Mouse (Mus musculus): ENCODE measurements around the gene Pecam1. TPM values are rescaled to one million over a fixed set of nuclear protein-coding genes. Genes with fewer than 3 reads are reported as not detected.

Pecam1 gene
- polyA plus RNA-seq, 1 experiment from 2014 or later, result 12.4 TPM

DNA sequence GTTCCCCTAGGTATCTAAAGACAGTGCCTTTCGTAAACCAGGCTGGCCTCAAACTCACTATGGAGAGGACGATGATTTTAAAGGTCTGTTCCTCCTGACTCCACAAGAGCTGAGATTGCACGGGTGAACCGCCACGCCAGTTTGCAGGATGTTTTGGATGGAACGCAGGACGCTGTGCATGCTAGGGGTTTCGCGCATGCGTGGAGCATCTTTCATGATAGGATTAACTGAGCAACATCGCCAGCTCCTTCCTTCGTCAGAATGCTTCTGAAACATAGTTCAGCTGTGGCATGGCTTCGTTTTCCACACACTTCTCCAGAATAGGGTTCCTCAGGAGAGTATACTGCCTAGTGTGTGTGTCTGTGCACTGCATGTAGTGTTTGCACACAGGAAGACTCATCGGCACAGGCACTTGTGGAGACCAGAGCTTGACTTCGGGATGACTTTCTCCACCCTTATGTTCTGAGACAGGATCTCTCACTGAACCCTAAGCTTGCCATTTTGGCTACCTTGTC is 26.8 kb downstream of the Pecam1 start:
- H3K9me3 ChIP-seq (replicated peaks), result no peaks in the 10 kb centered on the region
- no peaks in the 10 kb centered on the region for H3K36me3 ChIP-seq (ENCODE audit: poor library complexity, severe bottlenecking)
- no peak overlapping the region for H3K4me2 ChIP-seq
- no peak for ATAC-seq
- WGBS, result 83% methylated on average over 15 of the region's 15 CpGs
- H3K4me3 ChIP-seq, result no peak overlapping the region
- no peak overlapping the region for H3K9ac ChIP-seq
- H3K27me3 ChIP-seq, result no peaks in the 10 kb centered on the region
- peaks cover 8% of the 10 kb centered on the region; the same call in 1 of the 2 replicates for H3K4me1 ChIP-seq
- no peak overlapping the region for H3K27ac ChIP-seq

DNA sequence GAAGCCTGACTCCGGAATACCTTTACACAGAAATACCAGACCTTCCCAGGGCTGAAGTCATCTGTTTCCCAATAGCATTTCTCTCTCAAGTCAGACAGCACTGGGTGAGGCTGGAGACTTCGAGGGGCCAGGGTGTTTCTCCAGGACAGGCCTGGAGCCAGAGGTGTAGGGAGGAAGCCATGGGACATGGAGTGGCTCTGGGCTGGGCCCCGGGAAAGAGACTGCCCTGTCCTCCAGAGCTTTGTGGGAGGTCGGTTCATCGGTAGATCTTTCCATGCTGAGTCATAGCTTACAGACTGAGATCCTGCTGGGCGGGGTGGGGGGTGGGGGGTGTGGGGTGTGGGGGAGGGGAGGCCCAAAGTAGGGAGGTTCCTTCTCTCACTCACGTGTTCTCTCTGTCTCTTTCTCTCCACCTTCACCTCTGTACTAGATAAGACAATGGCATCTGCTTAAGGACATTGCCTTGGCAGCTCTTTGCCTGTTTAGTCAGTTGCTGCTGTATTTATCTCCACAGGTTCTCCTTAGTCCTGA is 27.5 kb downstream of the Pecam1 start:
- H3K9me3 ChIP-seq (replicated peaks), result no peaks in the 10 kb centered on the region
- H3K27me3 ChIP-seq, result no peaks in the 10 kb centered on the region
- H3K4me3 ChIP-seq, result no peak overlapping the region
- ATAC-seq, result no peak
- no peak overlapping the region for H3K27ac ChIP-seq
- H3K36me3 ChIP-seq (ENCODE audit: poor library complexity, severe bottlenecking), result no peaks in the 10 kb centered on the region
- WGBS, result 30% methylated on average over 7 of the region's 7 CpGs
- 0 out of 2 replicates have a peak, but pooled peaks cover under 1% of the 10 kb centered on the region for H3K4me1 ChIP-seq
- H3K4me2 ChIP-seq, result no peak overlapping the region
- H3K9ac ChIP-seq, result no peak overlapping the region

DNA sequence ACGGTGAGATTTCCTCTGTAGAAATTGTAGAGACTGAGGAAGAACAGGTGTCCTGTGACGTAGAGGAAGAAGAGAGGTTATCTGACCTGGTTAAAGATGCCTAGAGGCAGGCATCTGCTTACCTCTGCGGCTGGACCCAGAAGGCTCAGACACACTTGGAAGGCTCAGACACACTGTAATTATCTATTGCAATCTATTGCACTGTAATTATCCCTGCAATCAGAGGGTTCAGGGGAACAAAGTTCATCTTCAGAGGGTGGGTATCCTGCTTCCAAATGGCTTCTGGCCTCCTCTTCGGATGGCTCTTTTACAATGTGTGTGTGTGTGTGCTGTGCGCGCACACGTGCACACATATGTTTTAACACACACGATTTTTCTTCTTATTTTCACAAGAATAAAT is 30.0 kb downstream of the Pecam1 start:
- 86% methylated on average over 8 of the region's 8 CpGs for WGBS
- no peak for ATAC-seq
- Histone ChIP-seq H3K4me2 (no peak overlapping the region), H3K9me3 (replicated peaks) (no peaks in the 10 kb centered on the region), H3K4me1 (no peaks in the 10 kb centered on the region), H3K4me3 (no peak overlapping the region), H3K36me3 (ENCODE audit: poor library complexity, severe bottlenecking) (no peaks in the 10 kb centered on the region), H3K27me3 (no peaks in the 10 kb centered on the region), H3K27ac (no peak overlapping the region), H3K9ac (no peak overlapping the region)

DNA sequence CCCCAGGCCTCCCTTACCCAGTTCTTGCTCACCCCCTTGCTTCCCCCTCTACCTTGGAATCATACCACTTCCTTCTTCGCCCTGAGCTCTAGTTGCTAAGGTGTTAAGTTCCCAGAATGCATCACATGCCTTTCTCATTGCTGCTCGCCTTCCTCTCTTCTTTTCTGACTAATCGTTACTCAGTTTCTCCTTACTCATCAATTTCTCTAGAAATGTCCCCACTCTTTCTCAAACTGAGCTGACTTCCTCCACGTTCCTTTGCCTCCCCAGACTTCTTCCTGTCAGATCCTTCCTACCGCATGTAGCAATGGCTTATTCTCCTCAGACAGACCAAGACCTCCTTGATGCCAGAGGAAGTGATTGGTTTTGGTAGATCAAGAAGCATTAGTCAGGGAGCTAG is 33.9 kb downstream of the Pecam1 start:
- Histone ChIP-seq H3K27ac (no peak overlapping the region), H3K4me3 (no peak overlapping the region), H3K27me3 (no peaks in the 10 kb centered on the region), H3K4me2 (no peak overlapping the region), H3K36me3 (ENCODE audit: poor library complexity, severe bottlenecking) (no peaks in the 10 kb centered on the region), H3K9ac (no peak overlapping the region), H3K4me1 (no peaks in the 10 kb centered on the region), H3K9me3 (replicated peaks) (no peaks in the 10 kb centered on the region)
- ATAC-seq, result no peak
- 88% methylated on average over 5 of the region's 5 CpGs for WGBS

DNA sequence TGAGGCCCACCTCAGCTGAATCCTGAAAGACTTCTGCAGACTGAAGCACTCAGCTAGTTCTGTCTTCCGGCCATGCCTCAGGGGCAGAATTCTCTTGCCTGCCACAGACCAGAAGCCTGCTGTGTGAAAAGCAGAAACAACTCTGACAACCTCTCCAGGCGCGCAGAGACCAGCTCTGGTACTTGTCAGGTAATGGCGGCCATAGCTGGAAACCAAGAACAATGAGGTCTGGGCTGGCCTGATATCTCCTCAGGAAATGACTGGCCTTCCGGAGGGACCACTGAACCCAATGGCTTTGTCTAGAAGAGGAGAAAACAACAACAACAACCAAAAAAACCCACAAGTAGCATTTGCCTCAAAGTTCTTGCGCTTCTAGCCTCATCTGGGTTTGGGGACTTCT is 35.4 kb downstream of the Pecam1 start:
- Histone ChIP-seq H3K9me3 (replicated peaks) (no peaks in the 10 kb centered on the region), H3K27ac (no peak overlapping the region), H3K4me3 (no peak overlapping the region), H3K4me2 (no peak overlapping the region), H3K27me3 (no peaks in the 10 kb centered on the region), H3K36me3 (ENCODE audit: poor library complexity, severe bottlenecking) (no peaks in the 10 kb centered on the region), H3K9ac (no peak overlapping the region), H3K4me1 (no peaks in the 10 kb centered on the region)
- no peak for ATAC-seq
- 86% methylated on average over 6 of the region's 6 CpGs for WGBS

DNA sequence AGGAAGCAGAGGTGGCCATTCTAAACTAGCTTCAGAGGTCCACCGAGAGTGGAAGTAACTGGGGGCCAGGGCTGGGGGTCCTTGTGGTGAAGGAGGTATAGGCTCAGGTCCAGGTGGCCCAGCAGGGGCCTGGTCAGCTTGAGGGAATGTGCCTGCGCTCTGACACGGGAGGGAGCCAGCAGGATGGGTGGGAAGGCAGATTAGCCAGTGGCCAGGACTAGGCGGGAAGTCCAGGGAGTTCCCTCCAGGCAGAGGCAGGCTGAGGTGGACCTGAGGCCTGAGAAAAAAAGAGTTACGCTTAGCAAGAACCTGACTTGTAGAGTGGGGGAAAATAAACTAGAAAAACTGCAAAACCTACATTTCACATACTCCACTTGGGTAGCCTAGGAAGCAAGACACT is 39.6 kb downstream of the Pecam1 start:
- Histone ChIP-seq H3K27me3 (no peaks in the 10 kb centered on the region), H3K4me3 (no peak overlapping the region), H3K27ac (no peak overlapping the region), H3K4me2 (no peak overlapping the region), H3K9me3 (replicated peaks) (no peaks in the 10 kb centered on the region), H3K36me3 (ENCODE audit: poor library complexity, severe bottlenecking) (no peaks in the 10 kb centered on the region), H3K9ac (no peak overlapping the region), H3K4me1 (0 out of 2 replicates have a peak, but pooled peaks cover 7% of the 10 kb centered on the region)
- WGBS, result 79% methylated on average over 5 of the region's 5 CpGs
- ATAC-seq, result no peak

DNA sequence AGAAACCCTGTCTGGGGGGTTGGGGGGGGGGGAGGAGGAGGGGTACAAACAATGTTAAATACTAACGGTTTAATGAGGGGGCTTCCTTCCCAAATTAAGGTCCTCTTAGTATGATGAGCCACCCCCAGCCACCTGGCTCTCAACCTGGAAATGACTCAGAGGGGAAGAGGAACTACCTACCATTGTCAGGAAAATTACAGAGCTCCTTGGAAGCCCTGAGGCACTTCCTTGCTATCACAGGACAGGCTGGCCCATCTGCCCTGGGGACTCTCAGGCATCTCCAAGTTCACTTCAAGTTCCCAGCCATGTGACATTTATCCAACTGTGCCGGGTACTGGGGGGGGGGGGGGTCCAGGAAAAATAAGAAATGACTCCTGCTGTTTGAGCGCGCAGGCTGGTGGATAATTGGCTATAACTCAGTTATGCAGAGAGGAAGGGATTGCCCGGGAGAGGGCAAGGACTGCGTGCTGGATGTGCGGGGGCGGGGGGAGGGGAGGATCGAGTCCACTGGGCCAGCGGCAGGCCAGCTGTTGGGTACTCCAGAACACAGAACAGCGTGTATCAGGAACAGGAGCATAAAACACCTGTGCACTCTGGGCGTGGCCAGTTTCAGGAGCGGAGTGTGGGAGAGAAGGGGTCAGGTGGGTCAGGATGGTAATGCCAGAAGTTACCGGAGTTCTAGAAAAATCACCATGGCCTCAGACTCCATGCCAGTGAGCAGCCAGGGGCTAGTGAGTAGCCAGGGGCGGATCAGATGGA is 41.0 kb downstream of the Pecam1 start:
- Histone ChIP-seq H3K27me3 (no peaks in the 10 kb centered on the region), H3K36me3 (ENCODE audit: poor library complexity, severe bottlenecking) (no peaks in the 10 kb centered on the region), H3K9me3 (replicated peaks) (no peaks in the 10 kb centered on the region), H3K4me1 (0 out of 2 replicates have a peak, but pooled peaks cover 7% of the 10 kb centered on the region), H3K4me2 (no peak overlapping the region), H3K9ac (no peak overlapping the region), H3K4me3 (no peak overlapping the region), H3K27ac (no peak overlapping the region)
- 33% methylated on average over 15 of the region's 15 CpGs for WGBS
- no peak for ATAC-seq

DNA sequence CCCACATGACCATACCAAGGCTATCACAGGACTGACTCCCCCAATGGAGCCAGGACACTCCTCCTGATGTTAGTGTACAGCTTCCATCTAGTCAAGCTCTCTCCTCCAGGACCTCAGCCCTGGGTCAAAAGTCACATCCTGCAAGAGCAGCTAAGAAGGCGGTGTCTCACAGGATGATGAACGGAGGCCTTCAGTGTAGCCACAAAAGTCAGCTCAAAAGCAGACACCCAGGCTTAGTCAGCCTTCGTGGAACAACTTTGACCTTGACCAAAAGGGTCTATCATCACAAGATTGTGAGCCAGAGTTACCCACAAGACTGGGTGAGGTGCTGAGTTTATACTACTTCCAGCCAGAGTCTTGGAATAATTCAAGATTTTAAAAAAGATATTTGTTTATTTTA is 42.6 kb downstream of the Pecam1 start:
- Histone ChIP-seq H3K36me3 (ENCODE audit: poor library complexity, severe bottlenecking) (no peaks in the 10 kb centered on the region), H3K9ac (no peak overlapping the region), H3K4me3 (no peak overlapping the region), H3K4me1 (0 out of 2 replicates have a peak, but pooled peaks cover 7% of the 10 kb centered on the region), H3K4me2 (no peak overlapping the region), H3K27ac (no peak overlapping the region), H3K9me3 (replicated peaks) (no peaks in the 10 kb centered on the region), H3K27me3 (no peaks in the 10 kb centered on the region)
- WGBS, result 85% methylated on average over 3 of the region's 3 CpGs
- ATAC-seq, result no peak

DNA sequence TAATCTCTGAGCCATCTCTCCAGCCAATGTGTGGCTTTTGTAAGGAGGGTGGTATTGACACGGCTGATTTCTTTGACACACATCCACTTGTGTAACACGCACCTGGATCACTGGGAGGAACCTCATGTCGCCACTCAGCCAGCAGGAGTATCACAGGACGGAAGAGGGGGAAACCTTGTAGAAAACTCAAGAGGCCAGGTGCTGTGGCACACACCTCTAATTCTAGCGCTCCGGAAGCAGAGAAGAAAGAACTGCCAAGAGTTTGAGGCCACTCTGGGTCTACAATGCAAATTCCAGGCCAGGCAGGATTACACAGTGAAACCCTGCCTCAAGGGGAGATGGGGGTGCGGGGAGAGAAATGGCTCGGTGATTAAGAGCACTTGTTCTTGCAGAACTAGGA is 43.3 kb downstream of the Pecam1 start:
- Histone ChIP-seq H3K36me3 (ENCODE audit: poor library complexity, severe bottlenecking) (no peaks in the 10 kb centered on the region), H3K27me3 (no peaks in the 10 kb centered on the region), H3K4me3 (no peak overlapping the region), H3K27ac (no peak overlapping the region), H3K9ac (no peak overlapping the region), H3K9me3 (replicated peaks) (no peaks in the 10 kb centered on the region), H3K4me2 (no peak overlapping the region), H3K4me1 (0 out of 2 replicates have a peak, but pooled peaks cover 7% of the 10 kb centered on the region)
- ATAC-seq, result no peak
- WGBS, result 80% methylated on average over 8 of the region's 8 CpGs

DNA sequence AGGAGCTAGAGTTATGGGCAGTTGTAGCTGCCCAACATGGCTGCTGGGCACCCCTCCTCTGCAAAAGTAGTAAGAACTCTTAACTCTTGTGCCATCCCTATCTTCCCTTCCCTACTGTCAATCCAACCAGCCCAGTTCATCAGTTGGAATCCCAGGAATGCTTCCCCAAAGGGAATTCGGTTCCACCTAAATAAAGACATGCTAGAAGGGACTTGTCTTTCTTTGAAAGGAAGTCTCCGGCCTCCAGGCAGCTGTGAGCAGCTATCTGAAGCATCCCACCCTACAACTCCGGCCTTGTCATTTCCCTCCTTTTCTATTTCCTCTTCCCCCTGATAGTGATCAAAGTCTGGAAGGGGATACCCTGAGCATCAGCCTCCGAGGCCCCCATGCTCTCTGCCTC is 44.2 kb downstream of the Pecam1 start:
- Histone ChIP-seq H3K4me3 (no peak overlapping the region), H3K27ac (no peak overlapping the region), H3K36me3 (ENCODE audit: poor library complexity, severe bottlenecking) (no peaks in the 10 kb centered on the region), H3K9me3 (replicated peaks) (no peaks in the 10 kb centered on the region), H3K27me3 (no peaks in the 10 kb centered on the region), H3K9ac (no peak overlapping the region), H3K4me1 (0 out of 2 replicates have a peak, but pooled peaks cover 7% of the 10 kb centered on the region), H3K4me2 (no peak overlapping the region)
- WGBS, result 67% methylated on average over 4 of the region's 4 CpGs
- ATAC-seq, result no peak

DNA sequence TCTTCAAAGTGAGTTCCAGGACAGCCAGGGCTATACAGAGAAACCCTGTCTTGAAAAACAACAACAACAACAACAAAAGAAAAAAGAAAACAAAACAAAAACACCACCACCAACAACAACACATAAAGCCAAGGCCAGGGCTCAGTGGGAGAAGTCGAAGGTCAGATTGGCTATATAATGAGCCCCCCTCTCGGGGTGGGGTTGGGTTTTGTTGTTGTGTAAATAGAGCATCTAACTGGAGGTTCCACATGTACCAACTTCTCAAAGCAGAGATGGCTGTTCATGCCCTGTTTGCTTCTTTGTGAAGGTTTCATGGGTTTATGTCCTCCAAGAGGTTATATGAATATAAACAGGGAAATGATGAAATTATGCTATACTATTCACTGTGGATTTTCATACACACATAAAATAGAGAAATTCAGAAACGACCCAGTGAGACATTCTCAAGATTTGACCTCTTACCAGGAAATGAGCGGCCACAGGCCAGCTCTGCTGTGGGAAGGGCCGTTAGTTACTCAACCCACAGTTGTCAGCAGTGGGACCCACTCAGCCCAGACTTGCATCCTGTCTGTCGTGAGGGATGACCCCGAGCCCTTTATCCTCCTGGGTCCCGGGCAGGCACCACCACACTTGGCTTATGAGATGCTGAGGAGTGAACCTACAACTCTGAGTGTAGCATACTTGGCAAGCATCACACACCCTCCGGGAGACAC is 45.9 kb downstream of the Pecam1 start:
- no peak overlapping the region for H3K27ac ChIP-seq
- H3K9me3 ChIP-seq (replicated peaks), result no peaks in the 10 kb centered on the region
- H3K4me1 ChIP-seq, result 0 out of 2 replicates have a peak, but pooled peaks cover 3% of the 10 kb centered on the region
- H3K4me2 ChIP-seq, result no peak overlapping the region
- H3K27me3 ChIP-seq, result no peaks in the 10 kb centered on the region
- H3K4me3 ChIP-seq, result no peak overlapping the region
- ATAC-seq, result no peak
- H3K9ac ChIP-seq, result no peak overlapping the region
- H3K36me3 ChIP-seq (ENCODE audit: poor library complexity, severe bottlenecking), result no peaks in the 10 kb centered on the region
- 79% methylated on average over 9 of the region's 9 CpGs for WGBS

DNA sequence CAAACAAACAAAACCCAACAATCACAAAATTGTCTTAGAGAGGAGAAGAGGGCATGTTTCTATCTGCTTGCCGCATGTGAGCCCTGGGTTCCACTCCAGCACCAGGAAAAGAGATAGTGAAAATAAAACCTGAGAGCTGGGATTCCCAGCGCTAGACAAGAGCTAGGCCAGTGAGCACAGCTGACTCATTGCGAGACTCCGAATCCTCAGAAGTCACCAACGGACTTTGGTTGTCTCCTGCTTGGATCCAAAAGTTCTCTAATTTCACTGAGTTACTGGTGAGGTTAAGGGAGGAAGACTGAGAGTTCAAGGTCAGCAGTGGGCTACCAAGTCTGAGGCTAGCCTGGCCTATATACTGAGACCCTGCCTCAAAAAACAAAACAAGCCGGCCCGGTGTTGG is 46.5 kb downstream of the Pecam1 start:
- Histone ChIP-seq H3K27me3 (no peaks in the 10 kb centered on the region), H3K4me2 (no peak overlapping the region), H3K27ac (no peak overlapping the region), H3K4me3 (no peak overlapping the region), H3K9me3 (replicated peaks) (no peaks in the 10 kb centered on the region), H3K36me3 (ENCODE audit: poor library complexity, severe bottlenecking) (no peaks in the 10 kb centered on the region), H3K4me1 (no peaks in the 10 kb centered on the region), H3K9ac (no peak overlapping the region)
- 93% methylated on average over 7 of the region's 7 CpGs for WGBS
- ATAC-seq, result no peak

All from forebrain, embryonic 13.5 days (tissue).